Mouse (Mus musculus): ENCODE measurements at regions not wholly inside any gene's neighbourhood (a gene's known extent, or its start where the extent isn't known, plus 50 kb on each side); places are given as distances from the start of the nearest gene placed in this dataset.

GRCm38 (mm10) chr4:55733223-55733622, 201.0 kb upstream of the Klf4 start:
- TF ChIP-seq E2F4 (IDR thresholded peaks at IDR 0.05; ENCODE audit: insufficient read depth): no peak
- TF ChIP-seq POLR2A (IDR thresholded peaks at IDR 0.05; ENCODE audit: insufficient read length, low read depth): no peak
- no peak for TF ChIP-seq TCF3 (IDR thresholded peaks at IDR 0.05; ENCODE audit: insufficient read length, low read depth)
- no peak for TF ChIP-seq POLR2AphosphoS2 (IDR thresholded peaks at IDR 0.05; ENCODE audit: insufficient read length, low read depth)
- no peak for TF ChIP-seq MYOD1 (IDR thresholded peaks at IDR 0.05; ENCODE audit: control insufficient read depth in 1 of 3, insufficient read length in 2 of 3, low read depth in 2 of 3)
- no peak for TF ChIP-seq TCF12 (IDR thresholded peaks at IDR 0.05; ENCODE audit: insufficient read depth, poor library complexity, severe bottlenecking)

All from myocyte (in vitro differentiated cells).